Mouse (Mus musculus) spleen, postnatal 14 days (tissue): ENCODE measurements at regions not wholly inside any gene's neighbourhood (a gene's known extent, or its start where the extent isn't known, plus 50 kb on each side); places are given as distances from the start of the nearest gene placed in this dataset.
"Not testable (repeated sequence)": the region's sequence is repeated elsewhere in the genome, so short reads cannot be mapped to it uniquely, and the experiment has no call there.

Source experiments
- DNase-seq, 2 experiments: peaks; one replicate each; pipeline ENCODE4 v3.0.0; 2021 to 2022; ENCODE audit warnings: low spot score in 2 of 2

GRCm38 (mm10) chr14:58356824-58357223, 286.5 kb downstream of the Fgf9 start:
- no peak for DNase-seq

GRCm38 (mm10) chr14:58352986-58353385, 282.6 kb downstream of the Fgf9 start:
- no peak for DNase-seq

GRCm38 (mm10) chr14:58336148-58336547, 265.8 kb downstream of the Fgf9 start:
- no peak for DNase-seq

GRCm38 (mm10) chr14:58323164-58323563, 252.8 kb downstream of the Fgf9 start:
- no peak for DNase-seq

- no peak for DNase-seq
These were observed 252.1 kb downstream of the Fgf9 start for GRCm38 (mm10) chr14:58322461-58322860.

GRCm38 (mm10) chr14:58321875-58322274, 251.5 kb downstream of the Fgf9 start:
- no peak for DNase-seq

GRCm38 (mm10) chr14:58321234-58321633, 250.9 kb downstream of the Fgf9 start:
- no peak for DNase-seq

- DNase-seq, result no peak
These were observed 247.3 kb downstream of the Fgf9 start for GRCm38 (mm10) chr14:58317640-58318039.

GRCm38 (mm10) chr14:58317231-58317630, 246.9 kb downstream of the Fgf9 start:
- peak in 1 of 2 experiments; percentile 6 for DNase-seq

- DNase-seq, result no peak
These were observed 237.3 kb downstream of the Fgf9 start for GRCm38 (mm10) chr14:58307695-58308094.

GRCm38 (mm10) chr14:58306832-58307521, 236.6 kb downstream of the Fgf9 start:
- DNase-seq, result no peak

- DNase-seq, result no peak
These were observed 230.1 kb downstream of the Fgf9 start for GRCm38 (mm10) chr14:58300411-58300887.

- no peak for DNase-seq
These were observed 215.7 kb downstream of the Fgf9 start for GRCm38 (mm10) chr14:58286007-58286525.

GRCm38 (mm10) chr14:58282708-58283290, 212.5 kb downstream of the Fgf9 start:
- DNase-seq, result no peak

- no peak for DNase-seq
These were observed 211.9 kb downstream of the Fgf9 start for GRCm38 (mm10) chr14:58282264-58282663.

- DNase-seq, result not testable (repeated sequence)
These were observed 204.1 kb downstream of the Fgf9 start for GRCm38 (mm10) chr14:58274440-58274839.

- DNase-seq, result no peak
These were observed 203.5 kb downstream of the Fgf9 start for GRCm38 (mm10) chr14:58273693-58274419.

- DNase-seq, result no peak
These were observed 195.0 kb downstream of the Fgf9 start for GRCm38 (mm10) chr14:58265373-58265772.

GRCm38 (mm10) chr14:58264401-58264800, 194.1 kb downstream of the Fgf9 start:
- no peak for DNase-seq

- no peak for DNase-seq
These were observed 183.1 kb downstream of the Fgf9 start for GRCm38 (mm10) chr14:58253369-58253968.

- no peak for DNase-seq
These were observed 155.5 kb downstream of the Fgf9 start for GRCm38 (mm10) chr14:58225869-58226268.

GRCm38 (mm10) chr14:58224419-58224818, 154.1 kb downstream of the Fgf9 start:
- no peak for DNase-seq
